Comparison of ENCODE assay signal across 10 mouse cellular contexts in genomic region chr19:36927800-36928361, GRCm38 (mm10). TPM values are rescaled to one million over a fixed set of nuclear protein-coding genes. Genes with fewer than 3 reads are reported as not detected.
A peak's percentile ranks its signal among the peaks of the same experiment; 100 is the strongest.
DNase-seq lines count a peak whose midpoint lies in the region; ATAC-seq and TF ChIP-seq lines count a peak whose summit lies in the region.
"Had no signal": no experiment of that assay in that cellular context is flagged by ENCODE, and none has a peak within 500 bp of the region (broad histone marks: within the 10 kb centered on the region; RNA-seq: fewer than 3 reads in every experiment).

No protein-coding gene starts in this region.

- 85% methylated on average over 6 of the region's 6 CpGs for WGBS in forebrain, embryonic 15.5 days
- WGBS in midbrain, embryonic 13.5 days = 86% methylated on average over 6 of the region's 6 CpGs

- H3K9me3 ChIP-seq in erythroblast, embryonic 14.5 days (ENCODE audit: control insufficient read depth, low read length) = no peaks in the 10 kb centered on the region
- no peaks in the 10 kb centered on the region for H3K9me3 ChIP-seq in forebrain, embryonic 15.5 days
- no peaks in the 10 kb centered on the region for H3K9me3 ChIP-seq in midbrain, embryonic 13.5 days

- TF ChIP-seq CTCF in layer of hippocampus, adult 2 months (conservative IDR thresholded peaks at IDR 0.05) = no peak

- ATAC-seq in erythroblast, adult 5-6 weeks (replicated peaks; ENCODE audit: low FRiP score, poor library complexity, severe bottlenecking) = no peak
- ATAC-seq in forebrain, embryonic 15.5 days (replicated peaks) = no peak
- ATAC-seq in midbrain, embryonic 13.5 days = no peak
- ATAC-seq in monocyte, adult 5-6 weeks (replicated peaks; ENCODE audit: insufficient number of reproducible peaks, low FRiP score, low TSS enrichment, poor library complexity, severe bottlenecking) = no peak

- peaks cover 63% of the 10 kb centered on the region for H3K4me1 ChIP-seq in erythroblast, embryonic 14.5 days (ENCODE audit: control insufficient read depth)
- peaks cover 29% of the 10 kb centered on the region for H3K4me1 ChIP-seq in forebrain, embryonic 15.5 days
- peaks cover 27% of the 10 kb centered on the region for H3K4me1 ChIP-seq in midbrain, embryonic 13.5 days (replicated peaks)

- H3K36me3 ChIP-seq in erythroblast, embryonic 14.5 days (ENCODE audit: control insufficient read depth) = peaks cover 35% of the 10 kb centered on the region
- no peaks in the 10 kb centered on the region for H3K36me3 ChIP-seq in forebrain, embryonic 15.5 days
- no peaks in the 10 kb centered on the region for H3K36me3 ChIP-seq in midbrain, embryonic 13.5 days

- H3K9ac ChIP-seq in forebrain, embryonic 15.5 days (replicated peaks) = no peak overlapping the region
- no peak overlapping the region for H3K9ac ChIP-seq in midbrain, embryonic 13.5 days (replicated peaks)

- peak overlapping the region; percentile 96 for H3K4me3 ChIP-seq in erythroblast, embryonic 14.5 days (replicated peaks)
- peak overlapping the region; percentile 91 for H3K4me3 ChIP-seq in layer of hippocampus, adult 2 months
- H3K4me3 ChIP-seq in forebrain, embryonic 15.5 days = no peak overlapping the region
- H3K4me3 ChIP-seq in midbrain, embryonic 13.5 days (replicated peaks) = no peak overlapping the region

- H3K4me2 ChIP-seq in forebrain, embryonic 15.5 days (replicated peaks) = 0 out of 2 replicates have a peak overlapping the region, but pooled peaks have one; percentile 63
- H3K4me2 ChIP-seq in midbrain, embryonic 13.5 days (replicated peaks) = 0 out of 2 replicates have a peak overlapping the region, but pooled peaks have one; percentile 76

- no peaks in the 10 kb centered on the region for H3K27me3 ChIP-seq in erythroblast, embryonic 14.5 days (ENCODE audit: control insufficient read depth)
- no peaks in the 10 kb centered on the region for H3K27me3 ChIP-seq in forebrain, embryonic 15.5 days
- H3K27me3 ChIP-seq in midbrain, embryonic 13.5 days = peaks cover 3% of the 10 kb centered on the region; the same call in 1 of the 2 replicates

- no peak overlapping the region for H3K27ac ChIP-seq in layer of hippocampus, adult 2 months
- no peak overlapping the region for H3K27ac ChIP-seq in forebrain, embryonic 15.5 days (replicated peaks)
- no peak overlapping the region for H3K27ac ChIP-seq in midbrain, embryonic 13.5 days

- DNase-seq in layer of hippocampus, adult 2 months (ENCODE audit: low spot score in 2 of 2) = no peak
- DNase-seq in layer of hippocampus, postnatal 25 days (ENCODE audit: extremely low spot score in 1 of 2, low spot score in 1 of 2) = no peak
- no peak for DNase-seq in thymus, postnatal 14 days
- DNase-seq: cerebellum, postnatal 25 days; layer of hippocampus, adult 9-11 months had no signal

RNA-seq across cellular contexts. Expression of gene Btaf1, which starts 2.0 kb away (rescaled TPM):
- polyA plus RNA-seq in erythroblast, embryonic 14.5 days (2012) = 0.10 TPM in 2 replicates
- total RNA-seq in erythroblast, adult 5-6 weeks (2015; ENCODE audit: low replicate concordance) = 43.6 and 57.3 TPM in 2 replicates
- 117 and 148 TPM in 2 replicates for total RNA-seq in erythroblast, adult 5-6 weeks (2017; ENCODE audit: low replicate concordance)
- 10 to 100 TPM; 23.9 to 33.4 TPM for total RNA-seq in layer of hippocampus, adult 2 months (2021)
- total RNA-seq in layer of hippocampus, postnatal 25 days (2021) = 10 to 100 TPM; 21.2 to 22.4 TPM
- polyA plus RNA-seq in forebrain, embryonic 15.5 days (2015; fragmentation: Nextera tagmentation; extraction: Ambion mirVana) = 10.4 and 11.3 TPM in 2 replicates
- 11.4 and 12.3 TPM in 2 replicates for polyA plus RNA-seq in midbrain, embryonic 13.5 days (2015; fragmentation: Nextera tagmentation; extraction: Ambion mirVana)
- 69.8 to 97.4 TPM (median 81.6 TPM) in 3 replicates for total RNA-seq in monocyte, adult 5-6 weeks (2017)

RNA-seq across cellular contexts. Expression of gene Fgfbp3, which starts 8.5 kb away (rescaled TPM):
- 0.16 and 0.17 TPM in 2 replicates for polyA plus RNA-seq in erythroblast, embryonic 14.5 days (2012)
- total RNA-seq in erythroblast, adult 5-6 weeks (2015; ENCODE audit: low replicate concordance) = 3.5 and 4.2 TPM in 2 replicates
- total RNA-seq in erythroblast, adult 5-6 weeks (2017; ENCODE audit: low replicate concordance) = 1.1 and 2.8 TPM in 2 replicates
- total RNA-seq in layer of hippocampus, adult 2 months (2021) = 1 to 10 TPM; 6.9 to 9.0 TPM
- 1 to 10 TPM; 6.5 to 7.4 TPM for total RNA-seq in layer of hippocampus, postnatal 25 days (2021)
- polyA plus RNA-seq in forebrain, embryonic 15.5 days (2015; fragmentation: Nextera tagmentation; extraction: Ambion mirVana) = 27.2 and 33.4 TPM in 2 replicates
- 45.5 and 47.5 TPM in 2 replicates for polyA plus RNA-seq in midbrain, embryonic 13.5 days (2015; fragmentation: Nextera tagmentation; extraction: Ambion mirVana)
- 3.1 to 4.4 TPM (median 3.4 TPM) in 3 replicates for total RNA-seq in monocyte, adult 5-6 weeks (2017)

Comparison
In these comparisons a context has a peak if more than half of its experiments do, and no peak if none do; other contexts are left out.
1. H3K4me3 ChIP-seq: peak in erythroblast, embryonic 14.5 days (single experiment) and layer of hippocampus, adult 2 months (single experiment); none in forebrain, embryonic 15.5 days (single experiment) and midbrain, embryonic 13.5 days (single experiment).